Mouse (Mus musculus): ENCODE data around the gene Cpne5.
"Not testable (repeated sequence)": the region's sequence is repeated elsewhere in the genome, so short reads cannot be mapped to it uniquely, and the experiment has no call there.

The Cpne5 gene

DNA sequence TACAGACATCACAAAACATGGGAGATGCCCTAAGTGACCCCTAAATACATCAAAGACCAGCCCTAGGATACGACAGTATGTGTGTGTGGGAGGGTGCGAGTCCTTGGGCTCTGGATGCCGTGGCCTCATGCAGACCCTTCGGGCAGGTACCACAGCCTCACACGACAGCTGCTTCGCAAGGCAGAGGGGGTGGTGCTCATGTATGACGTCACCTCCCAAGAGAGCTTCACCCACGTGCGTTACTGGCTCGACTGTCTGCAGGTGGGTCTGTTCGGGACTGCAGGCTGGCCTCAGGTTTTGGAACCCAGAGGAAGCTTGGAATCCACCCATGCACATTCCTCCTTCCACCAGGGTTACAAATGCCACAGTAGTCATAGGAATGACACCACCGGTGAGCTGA is 92.9 kb downstream of the Cpne5 start:
- no peak for DNase-seq (ENCODE audit: low read depth in 2 of 2, low spot score in 2 of 2)

GRCm38 (mm10) chr17:29143266-29143665 is 94.7 kb downstream of the Cpne5 start:
- no peak for DNase-seq (ENCODE audit: low read depth in 2 of 2, low spot score in 2 of 2)

GRCm38 (mm10) chr17:29141577-29141976 is 96.4 kb downstream of the Cpne5 start:
- no peak for DNase-seq (ENCODE audit: low read depth in 2 of 2, low spot score in 2 of 2)

- DNase-seq (ENCODE audit: low read depth in 2 of 2, low spot score in 2 of 2): no peak
Measured at GRCm38 (mm10) chr17:29137906-29138305, 100.1 kb downstream of the Cpne5 start.

GRCm38 (mm10) chr17:29136236-29136635 is 101.7 kb downstream of the Cpne5 start:
- DNase-seq (ENCODE audit: low read depth in 2 of 2, low spot score in 2 of 2): no peak

DNA sequence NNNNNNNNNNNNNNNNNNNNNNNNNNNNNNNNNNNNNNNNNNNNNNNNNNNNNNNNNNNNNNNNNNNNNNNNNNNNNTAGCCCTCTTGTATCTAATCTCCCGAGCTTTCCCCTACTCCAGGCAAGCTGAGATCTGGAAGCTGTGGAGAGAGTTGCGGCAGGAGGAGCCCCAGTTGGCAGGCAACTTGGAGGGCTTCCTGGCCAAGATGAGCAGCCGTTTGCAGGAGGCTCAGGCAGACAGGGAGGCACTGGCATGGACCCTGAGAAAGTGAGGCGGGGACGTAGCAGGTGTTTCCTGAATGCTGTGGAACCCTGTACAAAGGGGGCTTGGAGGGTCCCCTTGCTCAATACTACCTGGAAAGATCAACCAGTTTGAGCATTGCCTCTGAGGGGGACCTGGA is 102.9 kb downstream of the Cpne5 start:
- DNase-seq (ENCODE audit: low read depth in 2 of 2, low spot score in 2 of 2): no peak

DNA sequence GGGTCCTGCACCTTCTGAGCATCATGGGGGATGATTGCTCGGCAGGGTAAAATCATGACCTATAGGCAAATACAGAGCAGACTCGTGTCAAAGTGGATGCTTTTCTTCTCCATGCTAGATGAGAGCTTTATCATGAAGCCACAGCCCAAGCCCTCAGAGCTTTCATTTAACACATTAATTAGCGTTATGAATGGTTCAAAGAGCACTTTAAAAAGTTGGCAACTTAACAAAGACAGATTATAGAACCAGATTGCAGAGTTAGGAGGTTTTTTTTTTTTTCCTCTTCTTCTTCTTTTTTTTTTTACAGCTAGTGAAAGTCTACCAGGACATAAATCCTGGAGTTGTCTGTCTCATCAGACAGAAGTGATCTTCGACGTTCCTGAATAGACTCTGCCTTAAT is 108.6 kb downstream of the Cpne5 start:
- DNase-seq (ENCODE audit: low read depth in 2 of 2, low spot score in 2 of 2): no peak

GRCm38 (mm10) chr17:29126561-29126960 is 111.4 kb downstream of the Cpne5 start:
- DNase-seq (ENCODE audit: low read depth in 2 of 2, low spot score in 2 of 2): no peak

DNA sequence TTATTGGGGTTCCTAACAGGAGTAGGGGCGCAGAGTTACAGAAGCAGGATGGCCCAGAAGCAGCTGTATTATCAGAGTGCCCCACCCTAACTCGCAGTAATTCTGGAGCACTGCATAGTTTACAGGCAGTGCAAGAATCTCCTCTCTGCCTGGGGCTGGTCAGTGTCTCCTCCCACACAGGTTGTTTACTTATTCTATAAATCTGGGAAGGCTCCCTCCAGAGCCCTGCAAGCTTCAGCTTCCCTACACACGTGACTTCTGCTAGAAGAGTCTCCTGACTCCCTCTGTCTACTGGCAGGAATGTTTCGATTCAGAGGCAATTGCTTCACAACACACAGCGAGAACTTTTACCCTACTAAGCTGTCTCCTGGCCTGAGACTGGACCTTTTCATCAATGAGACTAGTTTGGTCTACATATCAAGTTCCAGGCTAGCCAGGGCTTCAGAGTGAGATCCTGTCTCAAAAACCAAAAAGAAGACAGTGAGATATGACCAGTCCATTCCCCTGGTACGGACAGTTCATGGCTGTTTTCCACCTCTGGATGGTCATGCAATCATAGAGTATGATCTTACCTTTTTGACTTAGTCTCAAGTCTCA is 114.3 kb downstream of the Cpne5 start:
- no peak for DNase-seq (ENCODE audit: low read depth in 2 of 2, low spot score in 2 of 2)

DNA sequence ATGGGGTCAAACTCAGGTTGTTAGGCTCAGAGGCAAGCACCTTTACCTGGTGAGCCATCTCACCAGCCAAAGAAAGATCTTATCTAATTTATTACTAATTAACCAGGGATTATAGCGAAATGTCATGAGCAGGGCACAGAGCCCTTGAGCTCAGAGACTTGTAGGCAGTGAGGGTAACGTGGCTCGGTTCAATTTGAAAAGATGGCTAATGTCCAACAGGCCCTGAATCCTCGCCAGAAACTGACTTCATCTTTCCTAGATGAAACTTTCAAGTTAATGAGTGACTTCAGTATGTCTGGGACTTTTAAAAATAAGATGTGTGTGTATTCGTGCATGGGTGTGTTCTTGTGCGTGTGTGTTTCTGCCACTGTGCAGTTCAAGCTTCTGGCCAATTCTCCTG is 115.2 kb downstream of the Cpne5 start:
- DNase-seq (ENCODE audit: low read depth in 2 of 2, low spot score in 2 of 2): no peak

GRCm38 (mm10) chr17:29120666-29121065 is 117.3 kb downstream of the Cpne5 start:
- DNase-seq (ENCODE audit: low read depth in 2 of 2, low spot score in 2 of 2): no peak

DNA sequence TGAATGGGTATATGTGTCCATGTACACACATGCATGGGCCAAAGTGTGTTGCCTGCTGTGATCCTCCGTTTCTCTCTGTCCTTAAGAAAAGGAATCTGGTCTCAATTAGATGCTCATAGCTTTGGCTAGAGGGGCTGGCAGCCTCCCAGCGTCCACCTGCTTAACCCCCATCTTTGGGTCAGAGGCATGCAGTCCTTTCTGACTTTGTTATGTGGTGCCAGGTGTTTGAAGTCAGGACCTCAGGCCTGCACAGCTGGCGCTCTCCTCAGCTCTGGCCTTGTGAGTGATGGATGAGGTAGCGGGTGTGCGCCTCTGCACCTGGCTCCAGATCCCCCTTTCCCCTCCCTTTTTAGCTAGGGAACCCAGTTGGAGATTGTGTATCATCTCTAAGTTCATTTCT is 119.9 kb downstream of the Cpne5 start:
- no peak for DNase-seq (ENCODE audit: low read depth in 2 of 2, low spot score in 2 of 2)

GRCm38 (mm10) chr17:29117006-29117648 is 120.8 kb downstream of the Cpne5 start:
- no peak for DNase-seq (ENCODE audit: low read depth in 2 of 2, low spot score in 2 of 2)

- no peak for DNase-seq (ENCODE audit: low read depth in 2 of 2, low spot score in 2 of 2)
Measured at GRCm38 (mm10) chr17:29116023-29116422, 121.9 kb downstream of the Cpne5 start.

- DNase-seq (ENCODE audit: low read depth in 2 of 2, low spot score in 2 of 2): no peak
Measured at GRCm38 (mm10) chr17:29113591-29114352, 124.2 kb downstream of the Cpne5 start, which contains the start of gene Rab44. Rab44 (plus strand) TSS chr17:29114145.

- DNase-seq (ENCODE audit: low read depth in 2 of 2, low spot score in 2 of 2): no peak
Measured at GRCm38 (mm10) chr17:29111332-29111731, 126.6 kb downstream of the Cpne5 start.

- not testable (repeated sequence) for DNase-seq (ENCODE audit: low read depth in 2 of 2, low spot score in 2 of 2)
Measured at GRCm38 (mm10) chr17:29110356-29110755, 127.6 kb downstream of the Cpne5 start.

Data from CD8-positive naive resting alpha-beta T cell, adult 2 months (primary cell).